Mouse (Mus musculus) right cerebral cortex, adult 2 months (tissue): ENCODE results near the gene Naa38.

Source experiments
- DNase-seq, 2 experiments: peaks; one replicate each; pipeline ENCODE4 v3.0.0; 2021 to 2022; ENCODE audit warnings: low spot score in 2 of 2

The Naa38 gene

GRCm38 (mm10) chr11:69400083-69400850 is 5.0 kb downstream of the Naa38 start:
- DNase-seq, result no peak

- peak; percentile 89 to 91 for DNase-seq
Observed at GRCm38 (mm10) chr11:69401210-69401637, 5.9 kb downstream of the Naa38 start.

- DNase-seq, result no peak
Observed at GRCm38 (mm10) chr11:69401987-69402386, 6.7 kb downstream of the Naa38 start.

GRCm38 (mm10) chr11:69403691-69404594 is 8.7 kb downstream of the Naa38 start:
- no peak for DNase-seq

GRCm38 (mm10) chr11:69404595-69405396 is 9.5 kb downstream of the Naa38 start:
- DNase-seq, result no peak

- DNase-seq, result no peak
Observed at GRCm38 (mm10) chr11:69405397-69406200, 10.3 kb downstream of the Naa38 start.

- no peak for DNase-seq
Observed at GRCm38 (mm10) chr11:69406282-69406681, 11.0 kb downstream of the Naa38 start.

- no peak for DNase-seq
Observed at GRCm38 (mm10) chr11:69406867-69407723, 11.8 kb downstream of the Naa38 start.

GRCm38 (mm10) chr11:69407724-69408004 is 12.4 kb downstream of the Naa38 start:
- DNase-seq, result no peak

GRCm38 (mm10) chr11:69408541-69409377 is 13.5 kb downstream of the Naa38 start:
- peak; percentile 84 for DNase-seq

- peak; percentile 82 to 87 for DNase-seq
Observed at GRCm38 (mm10) chr11:69409378-69410044, 14.2 kb downstream of the Naa38 start.

- no peak for DNase-seq
Observed at GRCm38 (mm10) chr11:69410045-69410309, 14.7 kb downstream of the Naa38 start.

- DNase-seq, result peak; percentile 76 to 78
Observed at GRCm38 (mm10) chr11:69410310-69411072, 15.2 kb downstream of the Naa38 start.

GRCm38 (mm10) chr11:69411073-69411535 is 15.8 kb downstream of the Naa38 start:
- DNase-seq, result peak; percentile 93 to 97

- peak in 1 of 2 experiments; percentile 75 for DNase-seq
Observed at GRCm38 (mm10) chr11:69411538-69412203, 16.4 kb downstream of the Naa38 start.

- DNase-seq, result no peak
Observed at GRCm38 (mm10) chr11:69412548-69412947, 17.3 kb downstream of the Naa38 start.
